Mouse (Mus musculus) lung, postnatal 36 days (tissue): ENCODE results near the gene Ccdc42.

Source experiments
- DNase-seq: peaks from one replicate; pipeline ENCODE4 v3.0.0; 2022; ENCODE audit warnings: mixed read lengths

The Ccdc42 gene

GRCm38 (mm10) chr11:68589055-68589809 is 2.4 kb downstream of the Ccdc42 start:
- peak; percentile 95 for DNase-seq

GRCm38 (mm10) chr11:68591708-68592107 is 4.9 kb downstream of the Ccdc42 start:
- DNase-seq: no peak

GRCm38 (mm10) chr11:68593247-68593646 is 6.4 kb downstream of the Ccdc42 start:
- DNase-seq: no peak

- no peak for DNase-seq
Measured at GRCm38 (mm10) chr11:68597912-68598311, 11.1 kb downstream of the Ccdc42 start.

GRCm38 (mm10) chr11:68600551-68601021 is 13.8 kb downstream of the Ccdc42 start:
- DNase-seq: peak; percentile 75

- peak; percentile 27 for DNase-seq
Measured at GRCm38 (mm10) chr11:68601486-68601991, 14.7 kb downstream of the Ccdc42 start.

GRCm38 (mm10) chr11:68602200-68602931 is 15.5 kb downstream of the Ccdc42 start:
- peak; percentile 41 for DNase-seq

- peak; percentile 15 for DNase-seq
Measured at GRCm38 (mm10) chr11:68607046-68607445, 20.2 kb downstream of the Ccdc42 start.

- DNase-seq: peak; percentile 53
Measured at GRCm38 (mm10) chr11:68609910-68610566, 23.2 kb downstream of the Ccdc42 start.

- DNase-seq: no peak
Measured at GRCm38 (mm10) chr11:68610567-68610947, 23.7 kb downstream of the Ccdc42 start.

- peak; percentile 33 for DNase-seq
Measured at GRCm38 (mm10) chr11:68613071-68613711, 26.4 kb downstream of the Ccdc42 start.

GRCm38 (mm10) chr11:68622751-68623150 is 35.9 kb downstream of the Ccdc42 start:
- peak; percentile 34 for DNase-seq

- DNase-seq: peak; percentile 67
Measured at GRCm38 (mm10) chr11:68623225-68623870, 36.5 kb downstream of the Ccdc42 start.

- DNase-seq: no peak
Measured at GRCm38 (mm10) chr11:68623871-68624258, 37.0 kb downstream of the Ccdc42 start.

GRCm38 (mm10) chr11:68631611-68632316 is 44.9 kb downstream of the Ccdc42 start:
- no peak for DNase-seq

GRCm38 (mm10) chr11:68637861-68638615 is 51.2 kb downstream of the Ccdc42 start:
- DNase-seq: peak; percentile 24

GRCm38 (mm10) chr11:68641361-68641760 is 54.5 kb downstream of the Ccdc42 start:
- peak; percentile 24 for DNase-seq

- peak; percentile 54 for DNase-seq
Measured at GRCm38 (mm10) chr11:68644781-68645180, 58.0 kb downstream of the Ccdc42 start.
